Mouse (Mus musculus): ENCODE measurements around the gene Fkbp5. TPM values are rescaled to one million over a fixed set of nuclear protein-coding genes. Genes with fewer than 3 reads are reported as not detected.
"Not testable (repeated sequence)": the region's sequence is repeated elsewhere in the genome, so short reads cannot be mapped to it uniquely, and the experiment has no call there.

Fkbp5 gene
- total RNA-seq (2017) = 9.1 to 23.2 TPM (median 11.9 TPM) in 3 replicates

- no peak for ATAC-seq (replicated peaks; ENCODE audit: insufficient number of reproducible peaks, low FRiP score, low TSS enrichment, poor library complexity, severe bottlenecking)
These were observed at the start of gene Fkbp5 for GRCm38 (mm10) chr17:28517441-28517955. TSS of gene Fkbp5 (minus strand) at chr17:28517527.

GRCm38 (mm10) chr17:28565181-28565580, 47.9 kb upstream of the Fkbp5 start:
- ATAC-seq (replicated peaks; ENCODE audit: insufficient number of reproducible peaks, low FRiP score, low TSS enrichment, poor library complexity, severe bottlenecking) = no peak

- no peak for ATAC-seq (replicated peaks; ENCODE audit: insufficient number of reproducible peaks, low FRiP score, low TSS enrichment, poor library complexity, severe bottlenecking)
These were observed 44.3 kb upstream of the Fkbp5 start for GRCm38 (mm10) chr17:28561613-28562012.

GRCm38 (mm10) chr17:28560598-28560997, 43.3 kb upstream of the Fkbp5 start, which contains the start of gene Clps:
TSS of gene Clps (minus strand) at chr17:28560766.
- no peak for ATAC-seq (replicated peaks; ENCODE audit: insufficient number of reproducible peaks, low FRiP score, low TSS enrichment, poor library complexity, severe bottlenecking)

- no peak for ATAC-seq (replicated peaks; ENCODE audit: insufficient number of reproducible peaks, low FRiP score, low TSS enrichment, poor library complexity, severe bottlenecking)
These were observed 40.4 kb upstream of the Fkbp5 start for GRCm38 (mm10) chr17:28557772-28558171.

GRCm38 (mm10) chr17:28556635-28557396, 39.5 kb upstream of the Fkbp5 start:
- no peak for ATAC-seq (replicated peaks; ENCODE audit: insufficient number of reproducible peaks, low FRiP score, low TSS enrichment, poor library complexity, severe bottlenecking)

GRCm38 (mm10) chr17:28554021-28554420, 36.7 kb upstream of the Fkbp5 start:
- ATAC-seq (replicated peaks; ENCODE audit: insufficient number of reproducible peaks, low FRiP score, low TSS enrichment, poor library complexity, severe bottlenecking) = not testable (repeated sequence)

GRCm38 (mm10) chr17:28553040-28553793, 35.9 kb upstream of the Fkbp5 start:
- peak; percentile 77; the same call in 1 of the 2 replicates for ATAC-seq (replicated peaks; ENCODE audit: insufficient number of reproducible peaks, low FRiP score, low TSS enrichment, poor library complexity, severe bottlenecking)

GRCm38 (mm10) chr17:28549111-28549510, 31.8 kb upstream of the Fkbp5 start, which contains the start of gene Clpsl2:
TSS of gene Clpsl2 (plus strand) at chr17:28549411.
- no peak for ATAC-seq (replicated peaks; ENCODE audit: insufficient number of reproducible peaks, low FRiP score, low TSS enrichment, poor library complexity, severe bottlenecking)

- ATAC-seq (replicated peaks; ENCODE audit: insufficient number of reproducible peaks, low FRiP score, low TSS enrichment, poor library complexity, severe bottlenecking) = no peak
These were observed 31.2 kb upstream of the Fkbp5 start for GRCm38 (mm10) chr17:28548550-28548949.

GRCm38 (mm10) chr17:28546925-28547324, 29.6 kb upstream of the Fkbp5 start:
- ATAC-seq (replicated peaks; ENCODE audit: insufficient number of reproducible peaks, low FRiP score, low TSS enrichment, poor library complexity, severe bottlenecking) = no peak

- ATAC-seq (replicated peaks; ENCODE audit: insufficient number of reproducible peaks, low FRiP score, low TSS enrichment, poor library complexity, severe bottlenecking) = no peak
These were observed 20.6 kb upstream of the Fkbp5 start for GRCm38 (mm10) chr17:28537881-28538280.

GRCm38 (mm10) chr17:28533327-28533726, 16.0 kb upstream of the Fkbp5 start:
- ATAC-seq (replicated peaks; ENCODE audit: insufficient number of reproducible peaks, low FRiP score, low TSS enrichment, poor library complexity, severe bottlenecking) = no peak

GRCm38 (mm10) chr17:28532557-28532956, 15.2 kb upstream of the Fkbp5 start:
- ATAC-seq (replicated peaks; ENCODE audit: insufficient number of reproducible peaks, low FRiP score, low TSS enrichment, poor library complexity, severe bottlenecking) = no peak

- no peak for ATAC-seq (replicated peaks; ENCODE audit: insufficient number of reproducible peaks, low FRiP score, low TSS enrichment, poor library complexity, severe bottlenecking)
These were observed 14.6 kb upstream of the Fkbp5 start for GRCm38 (mm10) chr17:28531946-28532345.

GRCm38 (mm10) chr17:28530506-28530905, 13.2 kb upstream of the Fkbp5 start, which contains the start of gene Armc12:
TSS of gene Armc12 (plus strand) at chr17:28530806.
- no peak for ATAC-seq (replicated peaks; ENCODE audit: insufficient number of reproducible peaks, low FRiP score, low TSS enrichment, poor library complexity, severe bottlenecking)

- ATAC-seq (replicated peaks; ENCODE audit: insufficient number of reproducible peaks, low FRiP score, low TSS enrichment, poor library complexity, severe bottlenecking) = no peak
These were observed 11.8 kb upstream of the Fkbp5 start for GRCm38 (mm10) chr17:28529116-28529515.

- ATAC-seq (replicated peaks; ENCODE audit: insufficient number of reproducible peaks, low FRiP score, low TSS enrichment, poor library complexity, severe bottlenecking) = peak; percentile 72; the same call in 1 of the 2 replicates
These were observed 10.7 kb upstream of the Fkbp5 start for GRCm38 (mm10) chr17:28528043-28528351.

GRCm38 (mm10) chr17:28527184-28528042, 10.1 kb upstream of the Fkbp5 start:
- no peak for ATAC-seq (replicated peaks; ENCODE audit: insufficient number of reproducible peaks, low FRiP score, low TSS enrichment, poor library complexity, severe bottlenecking)

Data from monocyte, adult 5-6 weeks (primary cell).